Mouse (Mus musculus): ENCODE results near the gene Srsf7. TPM values are rescaled to one million over a fixed set of nuclear protein-coding genes. Genes with fewer than 3 reads are reported as not detected.
"Not testable (repeated sequence)": the region's sequence is repeated elsewhere in the genome, so short reads cannot be mapped to it uniquely, and the experiment has no call there.

Gene Srsf7
- polyA plus RNA-seq, 1 experiment, result 148 TPM

- no peak for DNase-seq
- H3K4me3 ChIP-seq (ENCODE audit: control insufficient read depth, insufficient read depth, low read length), result no peak overlapping the region
- WGBS, result 90% methylated on average over 5 of the region's 5 CpGs
Observed at GRCm38 (mm10) chr17:80237475-80237874, 30.4 kb upstream of the Srsf7 start.

GRCm38 (mm10) chr17:80236805-80237204 lies 29.7 kb upstream of the Srsf7 start:
- Histone ChIP-seq H3K27ac (ENCODE audit: control insufficient read depth, insufficient read depth, low read length) (no peak overlapping the region), H3K36me3 (ENCODE audit: control insufficient read depth, insufficient read depth, low read length) (peaks cover 20% of the 10 kb centered on the region), H3K27me3 (ENCODE audit: control insufficient read depth, insufficient read depth, low read length) (no peaks in the 10 kb centered on the region), H3K4me1 (replicated peaks; ENCODE audit: control insufficient read depth, insufficient read depth, low read length) (no peaks in the 10 kb centered on the region), H3K4me3 (ENCODE audit: control insufficient read depth, insufficient read depth, low read length) (no peak overlapping the region)
- no peak for TF ChIP-seq CTCF (IDR thresholded peaks at IDR 0.05; ENCODE audit: borderline replicate concordance, control insufficient read depth, extremely low read depth, insufficient read depth, low read length, poor library complexity)
- no peak for TF ChIP-seq POLR2A (IDR thresholded peaks at IDR 0.05; ENCODE audit: control insufficient read depth, extremely low read depth, insufficient read depth, low read length, poor library complexity)
- DNase-seq, result no peak
- 90% methylated on average over 3 of the region's 3 CpGs for WGBS

More at GRCm38 (mm10) chr17:80237475-80237874, 30.4 kb upstream of the Srsf7 start:
- no peaks in the 10 kb centered on the region for H3K27me3 ChIP-seq (ENCODE audit: control insufficient read depth, insufficient read depth, low read length)
- no peak overlapping the region for H3K27ac ChIP-seq (ENCODE audit: control insufficient read depth, insufficient read depth, low read length)
- H3K36me3 ChIP-seq (ENCODE audit: control insufficient read depth, insufficient read depth, low read length), result peaks cover 26% of the 10 kb centered on the region
- no peaks in the 10 kb centered on the region for H3K4me1 ChIP-seq (replicated peaks; ENCODE audit: control insufficient read depth, insufficient read depth, low read length)
- TF ChIP-seq POLR2A (IDR thresholded peaks at IDR 0.05; ENCODE audit: control insufficient read depth, extremely low read depth, insufficient read depth, low read length, poor library complexity), result no peak
- TF ChIP-seq CTCF (IDR thresholded peaks at IDR 0.05; ENCODE audit: borderline replicate concordance, control insufficient read depth, extremely low read depth, insufficient read depth, low read length, poor library complexity), result no peak

GRCm38 (mm10) chr17:80235477-80235876 lies 28.4 kb upstream of the Srsf7 start:
- TF ChIP-seq POLR2A (IDR thresholded peaks at IDR 0.05; ENCODE audit: control insufficient read depth, extremely low read depth, insufficient read depth, low read length, poor library complexity) (no peak), CTCF (IDR thresholded peaks at IDR 0.05; ENCODE audit: borderline replicate concordance, control insufficient read depth, extremely low read depth, insufficient read depth, low read length, poor library complexity) (no peak)
- WGBS, result 96% methylated on average over 3 of the region's 3 CpGs
- Histone ChIP-seq H3K27ac (ENCODE audit: control insufficient read depth, insufficient read depth, low read length) (no peak overlapping the region), H3K4me3 (ENCODE audit: control insufficient read depth, insufficient read depth, low read length) (no peak overlapping the region), H3K4me1 (replicated peaks; ENCODE audit: control insufficient read depth, insufficient read depth, low read length) (no peaks in the 10 kb centered on the region), H3K36me3 (ENCODE audit: control insufficient read depth, insufficient read depth, low read length) (peaks cover 17% of the 10 kb centered on the region), H3K27me3 (ENCODE audit: control insufficient read depth, insufficient read depth, low read length) (no peaks in the 10 kb centered on the region)
- no peak for DNase-seq

GRCm38 (mm10) chr17:80234376-80234775 lies 27.3 kb upstream of the Srsf7 start:
- Histone ChIP-seq H3K27me3 (ENCODE audit: control insufficient read depth, insufficient read depth, low read length) (no peaks in the 10 kb centered on the region), H3K4me1 (replicated peaks; ENCODE audit: control insufficient read depth, insufficient read depth, low read length) (no peaks in the 10 kb centered on the region), H3K36me3 (ENCODE audit: control insufficient read depth, insufficient read depth, low read length) (peaks cover 17% of the 10 kb centered on the region), H3K4me3 (ENCODE audit: control insufficient read depth, insufficient read depth, low read length) (no peak overlapping the region), H3K27ac (ENCODE audit: control insufficient read depth, insufficient read depth, low read length) (no peak overlapping the region)
- DNase-seq, result no peak
- 94% methylated on average over 7 of the region's 7 CpGs for WGBS
- TF ChIP-seq CTCF (IDR thresholded peaks at IDR 0.05; ENCODE audit: borderline replicate concordance, control insufficient read depth, extremely low read depth, insufficient read depth, low read length, poor library complexity), result no peak
- no peak for TF ChIP-seq POLR2A (IDR thresholded peaks at IDR 0.05; ENCODE audit: control insufficient read depth, extremely low read depth, insufficient read depth, low read length, poor library complexity)

- WGBS, result 96% methylated on average over 5 of the region's 5 CpGs
- Histone ChIP-seq H3K36me3 (ENCODE audit: control insufficient read depth, insufficient read depth, low read length) (peaks cover 13% of the 10 kb centered on the region), H3K4me3 (ENCODE audit: control insufficient read depth, insufficient read depth, low read length) (no peak overlapping the region), H3K4me1 (replicated peaks; ENCODE audit: control insufficient read depth, insufficient read depth, low read length) (no peaks in the 10 kb centered on the region), H3K27me3 (ENCODE audit: control insufficient read depth, insufficient read depth, low read length) (no peaks in the 10 kb centered on the region), H3K27ac (ENCODE audit: control insufficient read depth, insufficient read depth, low read length) (no peak overlapping the region)
- no peak for DNase-seq
- no peak for TF ChIP-seq CTCF (IDR thresholded peaks at IDR 0.05; ENCODE audit: borderline replicate concordance, control insufficient read depth, extremely low read depth, insufficient read depth, low read length, poor library complexity)
- TF ChIP-seq POLR2A (IDR thresholded peaks at IDR 0.05; ENCODE audit: control insufficient read depth, extremely low read depth, insufficient read depth, low read length, poor library complexity), result no peak
Observed at GRCm38 (mm10) chr17:80233844-80234243, 26.7 kb upstream of the Srsf7 start.

- no peak overlapping the region for H3K4me3 ChIP-seq (ENCODE audit: control insufficient read depth, insufficient read depth, low read length)
- H3K27ac ChIP-seq (ENCODE audit: control insufficient read depth, insufficient read depth, low read length), result no peak overlapping the region
- WGBS, result 92% methylated on average over 2 of the region's 2 CpGs
- no peak for TF ChIP-seq POLR2A (IDR thresholded peaks at IDR 0.05; ENCODE audit: control insufficient read depth, extremely low read depth, insufficient read depth, low read length, poor library complexity)
- no peak for TF ChIP-seq CTCF (IDR thresholded peaks at IDR 0.05; ENCODE audit: borderline replicate concordance, control insufficient read depth, extremely low read depth, insufficient read depth, low read length, poor library complexity)
- no peaks in the 10 kb centered on the region for H3K4me1 ChIP-seq (replicated peaks; ENCODE audit: control insufficient read depth, insufficient read depth, low read length)
- DNase-seq, result no peak
- H3K27me3 ChIP-seq (ENCODE audit: control insufficient read depth, insufficient read depth, low read length), result no peaks in the 10 kb centered on the region
- H3K36me3 ChIP-seq (ENCODE audit: control insufficient read depth, insufficient read depth, low read length), result no peaks in the 10 kb centered on the region
Observed at GRCm38 (mm10) chr17:80229396-80229795, 22.3 kb upstream of the Srsf7 start.

- DNase-seq; H3K4me1 ChIP-seq (replicated peaks; ENCODE audit: control insufficient read depth, insufficient read depth, low read length); H3K36me3 ChIP-seq (ENCODE audit: control insufficient read depth, insufficient read depth, low read length); H3K27me3 ChIP-seq (ENCODE audit: control insufficient read depth, insufficient read depth, low read length); H3K4me3 ChIP-seq (ENCODE audit: control insufficient read depth, insufficient read depth, low read length); H3K27ac ChIP-seq (ENCODE audit: control insufficient read depth, insufficient read depth, low read length): not testable (repeated sequence)
- 31% methylated on average over 5 of the region's 5 CpGs for WGBS
Observed at GRCm38 (mm10) chr17:80225142-80225541, 18.0 kb upstream of the Srsf7 start.

Measured in thymus, adult 2 months (tissue).